Mouse (Mus musculus): ENCODE results near the gene 4930453N24Rik. TPM values are rescaled to one million over a fixed set of nuclear protein-coding genes. Genes with fewer than 3 reads are reported as not detected.

4930453N24Rik gene
- polyA plus RNA-seq, 1 experiment = 2.9 TPM

DNA sequence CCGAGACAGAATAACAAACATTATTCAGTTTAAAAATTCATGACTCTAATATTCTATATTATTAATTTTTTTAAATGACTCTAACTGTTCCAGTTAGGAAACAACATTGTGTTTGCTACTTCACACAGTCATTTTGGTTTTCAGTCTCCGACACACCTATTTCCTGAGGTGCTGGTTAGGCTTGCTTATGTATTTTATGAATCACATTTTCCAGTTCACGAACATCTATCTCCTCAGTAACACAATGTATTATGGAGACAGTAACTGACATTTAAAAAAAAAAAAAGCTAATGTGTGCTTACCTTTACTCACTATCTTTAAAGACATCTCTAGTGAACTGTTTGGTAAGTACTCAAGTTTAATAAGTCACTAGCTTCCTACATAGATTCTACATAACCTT lies 18.7 kb upstream of the 4930453N24Rik start:
- no peak for DNase-seq (ENCODE audit: low read depth in 1 of 2, low spot score in 2 of 2)
- H3K4me3 ChIP-seq (ENCODE audit: extremely low read depth, insufficient read depth, insufficient read length) = no peak overlapping the region
- no peaks in the 10 kb centered on the region for H3K4me1 ChIP-seq (ENCODE audit: control insufficient read depth, insufficient read depth, insufficient read length)
- H3K27ac ChIP-seq (ENCODE audit: insufficient read depth, low read length) = no peak overlapping the region
- peaks cover 12% of the 10 kb centered on the region for H3K36me3 ChIP-seq (ENCODE audit: control insufficient read depth, insufficient read depth, low read length)
- TF ChIP-seq CTCF (IDR thresholded peaks at IDR 0.05; ENCODE audit: extremely low read depth, insufficient read depth, insufficient read length, insufficient replicate concordance) (no peak), POLR2A (IDR thresholded peaks at IDR 0.05; ENCODE audit: low read depth, low read length) (no peak)
- 87% methylated on average over 3 of the region's 3 CpGs for WGBS
- H3K27me3 ChIP-seq (ENCODE audit: control insufficient read depth, insufficient read depth, low read length) = no peaks in the 10 kb centered on the region

DNA sequence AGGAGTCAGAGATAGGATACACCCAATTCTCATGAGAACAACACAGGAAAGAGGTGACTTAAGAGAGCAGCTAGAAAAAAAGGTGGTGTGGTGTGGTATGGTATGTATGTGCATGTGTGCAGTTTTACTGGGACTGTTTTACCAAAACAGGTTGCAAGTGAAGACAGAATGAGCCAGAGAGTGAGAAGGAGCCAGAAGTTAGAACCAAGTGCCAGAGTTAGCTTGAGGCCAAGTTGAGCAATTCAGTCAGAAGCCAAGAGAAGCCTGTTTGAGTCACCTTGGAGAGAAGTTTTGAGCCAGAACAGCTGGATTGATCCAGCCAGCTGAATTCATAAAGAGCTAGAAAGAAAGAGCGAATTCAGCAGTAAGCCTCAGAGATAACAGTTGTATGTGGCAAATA lies 4.6 kb upstream of the 4930453N24Rik start:
- TF ChIP-seq POLR2A (IDR thresholded peaks at IDR 0.05; ENCODE audit: low read depth, low read length) (no peak), CTCF (IDR thresholded peaks at IDR 0.05; ENCODE audit: extremely low read depth, insufficient read depth, insufficient read length, insufficient replicate concordance) (no peak)
- 98% methylated on average over 1 of the region's 1 CpGs for WGBS
- no peak for DNase-seq (ENCODE audit: low read depth in 1 of 2, low spot score in 2 of 2)
- no peak overlapping the region for H3K4me3 ChIP-seq (ENCODE audit: extremely low read depth, insufficient read depth, insufficient read length)
- no peaks in the 10 kb centered on the region for H3K27me3 ChIP-seq (ENCODE audit: control insufficient read depth, insufficient read depth, low read length)
- H3K27ac ChIP-seq (ENCODE audit: insufficient read depth, low read length) = no peak overlapping the region
- H3K4me1 ChIP-seq (ENCODE audit: control insufficient read depth, insufficient read depth, insufficient read length) = no peaks in the 10 kb centered on the region
- H3K36me3 ChIP-seq (ENCODE audit: control insufficient read depth, insufficient read depth, low read length) = no peaks in the 10 kb centered on the region; the same call in 1 of the 2 replicates

DNA sequence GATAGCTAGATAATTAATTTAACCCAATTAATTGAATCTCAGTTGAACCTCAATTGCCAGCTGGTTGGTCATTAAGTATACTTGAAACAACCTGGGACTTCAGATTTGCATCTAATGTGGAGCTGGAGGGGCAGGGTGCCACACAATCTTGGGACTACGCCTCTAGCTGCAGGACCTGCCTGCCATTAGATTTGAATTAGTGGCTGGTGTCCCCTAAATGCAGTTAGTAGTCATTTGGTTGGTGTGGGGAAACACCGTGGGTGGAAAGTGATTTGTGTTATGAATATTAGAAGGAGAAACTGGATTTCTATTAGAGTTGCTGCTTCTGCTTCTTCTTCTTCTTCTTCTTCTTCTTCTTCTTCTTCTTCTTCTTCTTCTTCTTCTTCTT lies 464 bp upstream of the 4930453N24Rik start:
- DNase-seq (ENCODE audit: low read depth in 1 of 2, low spot score in 2 of 2) = no peak
- H3K36me3 ChIP-seq (ENCODE audit: control insufficient read depth, insufficient read depth, low read length) = no peaks in the 10 kb centered on the region
- no peak for TF ChIP-seq CTCF (IDR thresholded peaks at IDR 0.05; ENCODE audit: extremely low read depth, insufficient read depth, insufficient read length, insufficient replicate concordance)
- no peak for TF ChIP-seq POLR2A (IDR thresholded peaks at IDR 0.05; ENCODE audit: low read depth, low read length)
- no peak overlapping the region for H3K4me3 ChIP-seq (ENCODE audit: extremely low read depth, insufficient read depth, insufficient read length)
- WGBS = 90% methylated on average over 2 of the region's 2 CpGs
- H3K4me1 ChIP-seq (ENCODE audit: control insufficient read depth, insufficient read depth, insufficient read length) = no peaks in the 10 kb centered on the region; the same call in 1 of the 2 replicates
- no peak overlapping the region for H3K27ac ChIP-seq (ENCODE audit: insufficient read depth, low read length)
- H3K27me3 ChIP-seq (ENCODE audit: control insufficient read depth, insufficient read depth, low read length) = no peaks in the 10 kb centered on the region

DNA sequence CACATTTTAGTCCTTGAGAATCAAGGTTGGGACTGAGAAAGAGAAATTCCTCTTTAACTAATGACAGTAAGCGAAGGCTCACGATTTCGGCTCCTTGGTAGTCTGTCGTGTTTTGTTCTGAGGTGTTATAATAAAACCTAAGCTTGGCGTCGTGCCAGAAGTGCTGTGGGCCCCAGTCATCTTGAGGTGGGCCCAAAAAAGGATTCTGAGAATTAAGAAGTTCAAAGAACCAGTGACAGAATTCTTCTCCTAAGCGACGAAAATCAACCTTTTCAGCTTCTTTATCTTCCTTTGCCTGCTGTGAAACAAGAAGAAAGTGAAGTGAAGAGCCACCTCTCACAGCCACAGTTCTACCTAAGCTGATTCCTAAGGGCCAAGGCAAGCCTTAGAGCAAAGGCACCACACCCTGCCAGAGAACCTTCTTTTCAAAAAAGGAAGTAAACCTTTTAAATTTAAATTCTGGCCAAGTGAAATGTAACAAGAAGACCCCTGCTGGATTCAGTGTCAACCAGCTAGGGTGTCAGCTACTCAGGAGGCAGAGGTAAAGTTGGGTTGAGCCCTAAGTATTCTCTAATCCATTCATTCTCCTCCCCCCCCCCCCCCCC lies 4.2 kb downstream of the 4930453N24Rik start:
- no peaks in the 10 kb centered on the region; the same call in 1 of the 2 replicates for H3K4me1 ChIP-seq (ENCODE audit: control insufficient read depth, insufficient read depth, insufficient read length)
- TF ChIP-seq POLR2A (IDR thresholded peaks at IDR 0.05; ENCODE audit: low read depth, low read length) (no peak), CTCF (IDR thresholded peaks at IDR 0.05; ENCODE audit: extremely low read depth, insufficient read depth, insufficient read length, insufficient replicate concordance) (no peak)
- 0 out of 2 replicates have a peak overlapping the region, but pooled peaks have one; percentile 1 for H3K27ac ChIP-seq (ENCODE audit: insufficient read depth, low read length)
- peaks cover 4% of the 10 kb centered on the region for H3K36me3 ChIP-seq (ENCODE audit: control insufficient read depth, insufficient read depth, low read length)
- 76% methylated on average over 8 of the region's 8 CpGs for WGBS
- DNase-seq (ENCODE audit: low read depth in 1 of 2, low spot score in 2 of 2) = no peak
- H3K27me3 ChIP-seq (ENCODE audit: control insufficient read depth, insufficient read depth, low read length) = no peaks in the 10 kb centered on the region
- H3K4me3 ChIP-seq (ENCODE audit: extremely low read depth, insufficient read depth, insufficient read length) = no peak overlapping the region

DNA sequence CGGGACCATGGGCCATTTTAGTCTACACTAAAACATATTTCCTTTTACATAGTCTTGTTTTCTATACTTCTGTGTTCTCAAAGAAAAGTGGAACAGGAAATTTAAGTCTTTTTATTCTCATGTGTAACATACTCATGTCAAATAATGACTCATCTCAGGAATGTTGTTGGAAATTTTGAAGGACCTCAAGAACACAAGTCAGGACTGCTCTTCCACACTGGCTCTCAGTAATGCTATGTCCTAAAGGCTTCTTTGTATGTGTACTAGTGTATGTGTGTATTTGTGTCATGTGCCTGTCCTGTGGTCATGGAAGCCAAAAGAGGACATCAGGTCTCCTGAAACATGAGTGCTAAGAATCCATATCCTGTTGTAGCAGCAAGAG lies 11.7 kb downstream of the 4930453N24Rik start:
- no peak for DNase-seq (ENCODE audit: low read depth in 1 of 2, low spot score in 2 of 2)
- Histone ChIP-seq H3K4me3 (ENCODE audit: extremely low read depth, insufficient read depth, insufficient read length) (no peak overlapping the region), H3K27me3 (ENCODE audit: control insufficient read depth, insufficient read depth, low read length) (no peaks in the 10 kb centered on the region), H3K4me1 (ENCODE audit: control insufficient read depth, insufficient read depth, insufficient read length) (peaks cover 4% of the 10 kb centered on the region; the same call in 1 of the 2 replicates), H3K36me3 (ENCODE audit: control insufficient read depth, insufficient read depth, low read length) (peaks cover 4% of the 10 kb centered on the region), H3K27ac (ENCODE audit: insufficient read depth, low read length) (peak overlapping the region; percentile 12; the same call in 1 of the 2 replicates)
- WGBS = 4% methylated on average over 1 of the region's 1 CpGs
- no peak for TF ChIP-seq POLR2A (IDR thresholded peaks at IDR 0.05; ENCODE audit: low read depth, low read length)
- TF ChIP-seq CTCF (IDR thresholded peaks at IDR 0.05; ENCODE audit: extremely low read depth, insufficient read depth, insufficient read length, insufficient replicate concordance) = no peak

DNA sequence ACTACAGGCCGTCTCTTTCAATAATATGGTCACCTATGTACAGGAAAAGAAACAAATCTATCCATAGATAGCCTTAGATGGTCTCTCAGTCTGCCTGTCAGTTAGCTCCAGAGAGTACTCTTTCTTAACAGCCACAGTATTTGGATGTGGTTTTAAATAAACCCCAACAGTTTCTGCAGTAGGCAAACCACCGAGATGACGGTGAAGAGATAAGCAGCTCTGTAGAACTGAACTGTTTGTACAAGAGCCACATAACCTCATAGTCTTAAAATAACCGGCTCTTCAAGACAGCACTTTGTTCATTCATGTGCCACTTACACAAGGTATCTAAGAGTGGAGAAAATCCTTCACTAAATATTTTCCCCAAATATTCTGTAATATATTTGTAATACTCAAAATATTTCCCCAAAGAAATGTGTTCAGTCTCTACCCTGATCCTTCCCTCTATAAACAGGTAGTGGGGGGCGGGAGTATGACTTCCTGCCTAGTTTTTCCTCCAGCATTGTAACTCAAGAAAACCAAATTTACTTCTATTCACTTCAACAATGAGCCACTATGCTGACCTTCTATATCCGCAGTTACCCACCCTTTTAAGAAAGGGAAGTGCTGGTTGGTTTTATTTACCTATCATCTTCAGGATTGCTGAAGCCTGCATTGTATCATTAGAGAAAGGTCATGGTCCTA lies 12.3 kb downstream of the 4930453N24Rik start:
- Histone ChIP-seq H3K4me1 (ENCODE audit: control insufficient read depth, insufficient read depth, insufficient read length) (peaks cover 4% of the 10 kb centered on the region; the same call in 1 of the 2 replicates), H3K36me3 (ENCODE audit: control insufficient read depth, insufficient read depth, low read length) (peaks cover 4% of the 10 kb centered on the region), H3K27me3 (ENCODE audit: control insufficient read depth, insufficient read depth, low read length) (no peaks in the 10 kb centered on the region), H3K27ac (ENCODE audit: insufficient read depth, low read length) (peak overlapping the region; percentile 31; the same call in 1 of the 2 replicates), H3K4me3 (ENCODE audit: extremely low read depth, insufficient read depth, insufficient read length) (no peak overlapping the region)
- 10% methylated on average over 6 of the region's 6 CpGs for WGBS
- DNase-seq (ENCODE audit: low read depth in 1 of 2, low spot score in 2 of 2) = no peak
- TF ChIP-seq CTCF (IDR thresholded peaks at IDR 0.05; ENCODE audit: extremely low read depth, insufficient read depth, insufficient read length, insufficient replicate concordance) (no peak), POLR2A (IDR thresholded peaks at IDR 0.05; ENCODE audit: low read depth, low read length) (no peak)
